Mouse (Mus musculus) lung, adult 10 weeks (tissue): ENCODE data around the gene Klhl26. TPM values are rescaled to one million over a fixed set of nuclear protein-coding genes. Genes with fewer than 3 reads are reported as not detected.

ENCODE experiments used
- polyA plus RNA-seq: library from polyadenylated mRNA; stranded (reverse); fragments of 350-450 nt; fragmentation: Illumina TruSeq; extraction: RNeasy Lipid Tissue Mini Kit (QIAGEN cat#74804); gene quantifications from one replicate; pipeline ENCODE4 v1.2.3, GENCODE M21; 2014; ENCODE audit warnings: low read depth, low replicate concordance; ENCODE audit not compliant: insufficient read depth

Gene Klhl26
- 10.1 TPM for polyA plus RNA-seq

DNA sequence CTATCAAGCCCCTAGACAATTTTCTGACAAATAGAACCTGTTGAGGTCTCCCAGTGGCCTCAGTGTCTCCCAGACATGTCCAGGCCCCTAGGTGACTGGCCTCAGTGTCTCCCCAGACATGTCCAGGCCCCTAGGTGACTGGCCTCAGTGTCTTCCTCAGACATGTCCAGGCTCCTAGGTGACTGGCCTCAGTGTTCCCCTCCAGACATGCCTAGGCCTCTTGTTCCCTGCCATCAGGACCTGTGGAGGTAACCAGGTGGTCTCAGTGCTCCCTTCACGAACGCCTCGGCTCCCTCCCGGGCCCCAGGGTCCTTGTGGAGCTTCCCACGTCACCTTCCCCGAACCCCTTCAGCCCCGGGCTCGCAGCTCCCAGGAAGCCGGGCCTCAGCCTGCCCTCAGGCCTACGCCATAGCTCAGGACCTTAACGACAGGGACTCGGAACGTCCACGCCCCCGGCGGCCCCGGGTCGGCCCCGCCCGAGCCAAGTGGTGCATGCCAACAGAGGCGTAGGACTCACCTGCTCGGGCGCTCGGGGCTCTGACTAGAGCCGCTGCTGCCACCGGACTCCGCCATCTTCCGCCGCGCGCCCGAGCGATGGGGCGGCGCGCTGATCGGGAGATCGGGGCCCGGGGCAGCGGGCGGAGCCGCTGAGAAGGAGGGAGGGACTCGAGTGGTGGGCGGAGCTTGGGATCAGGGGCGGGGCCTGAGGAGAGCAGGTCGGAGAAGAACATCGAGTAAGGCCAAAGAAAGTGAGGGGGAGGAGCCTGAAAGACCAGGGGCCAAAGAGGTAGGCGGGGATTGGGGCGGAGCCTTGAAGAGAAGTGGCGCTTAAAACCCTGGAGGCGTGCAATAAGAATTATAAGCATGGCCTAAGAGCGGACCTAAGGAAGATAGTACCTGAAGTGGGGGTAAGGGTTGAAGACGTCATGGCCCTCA is at the start of gene Klhl26:
TSS of gene Klhl26 (minus strand) at position 636 of the 936 bp plus-strand sequence.

GRCm38 (mm10) chr8:70510228-70510915 is 33.6 kb upstream of the Klhl26 start, which contains the start of gene Uba52:
Gene Uba52 (minus strand): TSS chr8:70510801.

GRCm38 (mm10) chr8:70506328-70507026 is 29.7 kb upstream of the Klhl26 start, which contains the start of gene Rex1bd:
Gene Rex1bd (minus strand): TSS chr8:70506752.

DNA sequence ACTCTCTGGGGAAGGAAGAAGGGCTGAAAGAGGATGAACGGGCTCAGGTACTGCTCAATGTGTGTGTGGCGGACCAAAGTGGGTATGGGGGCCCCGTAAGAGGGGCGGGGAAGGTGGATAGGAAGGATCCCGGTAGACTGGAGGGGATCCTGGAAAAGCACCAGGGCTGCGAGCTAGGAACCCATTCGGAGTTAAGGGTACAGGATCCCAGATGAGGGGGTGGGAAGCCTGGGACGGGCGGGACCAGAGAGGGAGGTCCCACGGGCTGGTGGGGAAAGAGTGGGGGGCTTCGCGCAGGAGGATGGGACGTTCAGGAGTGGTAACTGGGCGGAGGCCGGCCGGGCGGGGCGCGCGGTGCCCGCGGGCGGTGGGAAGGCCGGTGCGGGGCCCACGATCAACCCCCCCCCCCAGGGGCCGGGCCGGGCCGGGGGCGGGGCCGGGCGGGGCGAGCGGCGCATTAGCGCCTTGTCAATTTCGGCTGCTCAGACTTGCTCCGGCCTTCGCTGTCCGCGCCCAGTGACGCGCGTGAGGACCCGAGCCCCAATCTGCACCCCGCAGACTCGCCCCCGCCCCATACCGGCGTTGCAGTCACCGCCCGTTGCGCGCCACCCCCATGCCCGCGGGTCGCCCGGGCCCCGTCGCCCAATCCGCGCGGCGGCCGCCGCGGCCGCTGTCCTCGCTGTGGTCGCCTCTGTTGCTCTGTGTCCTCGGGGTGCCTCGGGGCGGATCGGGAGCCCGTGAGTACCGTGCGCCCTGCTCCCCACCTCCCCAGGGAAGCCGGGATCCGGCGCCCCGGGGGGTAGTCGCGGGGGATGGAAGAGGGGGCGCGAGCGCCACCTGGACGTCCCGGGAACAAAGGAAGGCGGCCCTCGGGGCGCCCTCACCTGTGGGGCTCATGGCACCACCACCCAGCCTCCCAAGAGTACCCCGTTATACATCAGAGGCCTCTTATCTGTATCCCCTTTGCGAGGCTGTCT is 16.2 kb upstream of the Klhl26 start, which contains the start of gene Crlf1:
TSS of gene Crlf1 (plus strand) at position 495 of the 977 bp plus-strand sequence.

DNA sequence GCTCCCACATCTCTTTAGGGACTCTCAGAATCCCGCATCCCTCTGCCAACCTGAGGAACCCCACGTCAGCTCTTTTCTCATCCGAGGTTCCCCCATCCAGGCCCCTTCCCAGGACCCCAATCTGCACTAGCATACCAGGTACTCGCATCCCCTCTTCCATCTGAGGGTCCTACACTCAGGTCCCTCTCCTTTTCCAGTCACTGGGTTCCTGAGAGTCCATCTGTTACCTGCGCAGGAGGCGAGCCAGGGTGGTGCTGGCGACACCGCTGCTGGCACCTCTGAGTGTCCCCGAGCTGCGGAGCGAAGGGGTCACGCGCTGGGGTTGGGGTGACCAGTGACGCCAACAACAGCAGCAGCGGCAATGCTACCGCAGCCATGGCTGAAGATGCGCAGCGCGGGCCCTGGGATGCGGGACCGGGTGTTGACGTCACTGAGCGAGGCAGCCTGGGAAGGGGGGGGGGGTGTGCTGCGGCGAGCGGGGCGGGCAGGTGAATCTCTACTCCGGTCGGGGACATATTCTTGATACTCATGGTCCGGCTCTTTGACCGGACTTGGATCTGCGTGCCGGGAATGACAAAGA is 10.3 kb upstream of the Klhl26 start, which contains the start of gene Tmem59l:
TSS of gene Tmem59l (minus strand) at position 418 of the 580 bp plus-strand sequence.

DNA sequence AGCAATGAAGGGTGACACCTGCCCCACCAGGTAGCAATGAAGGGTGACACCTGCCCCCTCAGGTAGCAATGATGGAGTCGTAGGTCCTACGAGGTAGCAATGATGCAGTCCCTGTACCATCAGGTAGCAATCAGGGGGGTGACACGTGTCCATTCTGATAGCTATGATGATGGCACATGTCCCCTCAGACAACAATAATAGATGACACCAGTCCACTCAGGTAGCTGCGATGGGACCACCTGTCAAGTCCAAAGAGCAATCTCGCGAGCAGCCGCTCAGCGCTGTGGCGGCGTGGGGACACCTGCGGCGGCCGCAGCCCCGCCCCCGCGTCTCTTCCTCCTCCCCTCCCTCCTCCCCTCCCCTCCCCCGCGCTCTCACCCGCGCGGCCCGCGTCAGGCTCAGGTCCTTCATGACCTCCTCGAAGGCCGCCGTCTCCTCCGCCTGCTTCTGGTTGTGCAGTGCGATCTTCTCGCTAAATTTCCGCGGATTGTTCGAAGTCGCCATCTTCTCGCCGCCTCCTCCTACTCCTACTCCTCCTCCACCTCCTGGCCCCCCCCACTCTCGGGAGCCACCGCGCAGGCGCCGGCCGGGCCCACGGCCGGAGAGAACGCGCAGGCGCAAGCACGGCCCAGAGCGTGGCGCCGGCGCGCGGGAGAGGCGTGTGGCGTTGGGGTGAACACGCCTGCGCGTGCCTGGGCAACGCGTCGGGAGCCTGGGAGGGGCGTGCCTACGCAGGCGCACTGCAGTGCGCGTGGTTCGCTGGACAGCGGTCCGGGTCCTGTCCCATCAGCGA is 37.5 kb downstream of the Klhl26 start, which contains the start of gene Crtc1:
TSS of gene Crtc1 (minus strand) at position 525 of the 793 bp plus-strand sequence.

Other genes starting within 250 kb of the Klhl26 start
- 14.4 TPM for gene Sugp2, start 242.7 kb downstream of the Klhl26 start, polyA plus RNA-seq
- gene Armc6, start 242.5 kb downstream of the Klhl26 start, polyA plus RNA-seq, result 8.7 TPM
- gene Homer3, start 194.1 kb downstream of the Klhl26 start, polyA plus RNA-seq, result 25.3 TPM
- 24.8 TPM for gene Ddx49, start 174.5 kb downstream of the Klhl26 start, polyA plus RNA-seq
- gene Cope, start 174.4 kb downstream of the Klhl26 start, polyA plus RNA-seq, result 129 TPM
- gene Cers1, start 161.2 kb downstream of the Klhl26 start, polyA plus RNA-seq, result 0.44 TPM
- 0.28 TPM for gene Gdf1, start 147.2 kb downstream of the Klhl26 start, polyA plus RNA-seq
- 14.7 TPM for gene Upf1, start 123.7 kb downstream of the Klhl26 start, polyA plus RNA-seq
- 0.21 TPM for gene Comp, start 103.4 kb downstream of the Klhl26 start, polyA plus RNA-seq
- 3.0 TPM for gene Crtc1, start 37.4 kb downstream of the Klhl26 start, polyA plus RNA-seq
- gene Tmem59l, start 10.4 kb upstream of the Klhl26 start, polyA plus RNA-seq, result 7.8 TPM
- gene Crlf1, start 16.2 kb upstream of the Klhl26 start, polyA plus RNA-seq, result 13.8 TPM
- gene Rex1bd, start 29.8 kb upstream of the Klhl26 start, polyA plus RNA-seq, result 98.1 TPM
- 1,654 TPM for gene Uba52, start 33.8 kb upstream of the Klhl26 start, polyA plus RNA-seq
- 190 TPM for gene Fkbp8, start 50.8 kb upstream of the Klhl26 start, polyA plus RNA-seq
- 48.0 TPM for gene Kxd1, start 51.0 kb upstream of the Klhl26 start, polyA plus RNA-seq
- 9.7 TPM for gene Ell, start 62.5 kb upstream of the Klhl26 start, polyA plus RNA-seq
- 26.4 TPM for gene Isyna1, start 117.4 kb upstream of the Klhl26 start, polyA plus RNA-seq
- 54.0 TPM for gene Ssbp4, start 131.9 kb upstream of the Klhl26 start, polyA plus RNA-seq
- 6.2 TPM for gene Lrrc25, start 139.2 kb upstream of the Klhl26 start, polyA plus RNA-seq
- 1.6 TPM for gene Gdf15, start 155.5 kb upstream of the Klhl26 start, polyA plus RNA-seq
- 17.7 TPM for gene Pgpep1, start 183.4 kb upstream of the Klhl26 start, polyA plus RNA-seq
- gene Lsm4, start 196.3 kb upstream of the Klhl26 start, polyA plus RNA-seq, result 81.6 TPM
- gene Jund, start 222.0 kb upstream of the Klhl26 start, polyA plus RNA-seq, result 145 TPM
- gene Iqcn, start 226.5 kb upstream of the Klhl26 start, polyA plus RNA-seq, result not detected
- 0.66 TPM for gene Gm3336, start 241.6 kb upstream of the Klhl26 start, polyA plus RNA-seq
- gene Pde4c, start 246.8 kb upstream of the Klhl26 start, polyA plus RNA-seq, result 1.1 TPM